Mouse (Mus musculus): Measurements from ENCODE around the gene Oaf.

The Oaf gene

GRCm38 (mm10) chr9:43221643-43222428 is 17.9 kb downstream of the Oaf start:
- peak; percentile 92 for DNase-seq

- DNase-seq = peak; percentile 71
These were observed 28.8 kb downstream of the Oaf start for GRCm38 (mm10) chr9:43210771-43211450.

GRCm38 (mm10) chr9:43210190-43210682 is 29.5 kb downstream of the Oaf start, which contains the start of gene Pou2f3:
TSS of gene Pou2f3 (minus strand) at chr9:43210369.
- peak; percentile 64 for DNase-seq

DNA sequence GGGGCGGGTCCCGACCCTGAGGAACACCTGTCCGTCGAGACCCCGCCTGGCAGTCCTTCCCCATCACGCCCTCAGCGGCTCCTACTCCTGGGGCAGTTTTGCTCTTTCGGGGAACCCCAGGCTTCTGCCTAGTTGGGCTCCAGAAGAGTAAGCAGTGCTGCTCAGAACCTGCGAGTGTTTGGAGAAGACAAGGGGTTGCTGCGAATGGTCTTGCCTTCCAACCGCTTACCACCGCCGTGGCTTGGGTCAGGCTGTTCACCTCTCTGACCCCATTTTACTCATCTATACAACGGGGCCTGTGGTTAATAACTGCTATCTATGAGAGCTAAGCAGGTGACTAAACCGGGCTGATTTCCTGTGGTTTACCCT is 33.7 kb downstream of the Oaf start:
- no peak for DNase-seq

- DNase-seq = no peak
These were observed 34.2 kb downstream of the Oaf start for GRCm38 (mm10) chr9:43205343-43206021.

- DNase-seq = no peak
These were observed 39.5 kb downstream of the Oaf start for GRCm38 (mm10) chr9:43200212-43200611.

DNA sequence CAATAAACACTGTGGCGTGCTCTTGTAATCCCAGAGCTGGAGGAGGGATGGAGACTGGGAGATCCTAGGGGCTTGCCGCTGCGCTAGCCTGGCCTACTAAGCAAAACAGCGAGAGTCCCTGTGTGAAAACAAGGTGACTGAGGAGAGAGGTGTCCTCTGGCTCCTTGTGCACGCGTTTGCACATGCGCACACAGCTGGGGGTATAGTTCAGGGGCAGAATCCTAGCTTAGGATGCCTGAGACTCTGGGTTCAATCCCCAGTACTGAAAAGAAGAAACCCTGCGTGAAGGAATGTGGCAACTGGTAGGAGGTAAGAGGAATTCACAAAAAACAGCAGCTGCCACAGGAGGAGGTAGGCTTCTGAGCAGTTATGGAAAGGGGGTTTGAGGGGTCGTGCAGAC is 45.7 kb downstream of the Oaf start:
- no peak for DNase-seq

DNA sequence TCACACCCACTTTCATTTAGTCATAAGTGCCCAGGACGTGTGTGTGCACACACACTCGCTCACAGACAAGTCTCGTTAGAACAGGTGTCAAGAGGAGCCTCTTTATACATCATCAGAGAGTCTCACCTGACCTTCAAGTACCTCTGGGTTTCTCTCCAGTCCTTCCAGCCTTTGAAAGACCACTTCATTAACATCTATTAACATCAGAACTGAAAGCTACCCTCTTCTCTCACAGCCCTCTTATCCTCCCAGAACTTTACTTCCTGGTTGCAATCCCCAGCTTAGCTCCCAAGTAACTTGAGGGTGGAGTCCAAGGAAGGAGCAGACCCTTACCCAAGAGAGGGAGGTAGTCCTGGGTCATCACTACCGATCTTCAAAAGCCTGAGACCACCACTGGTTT is 48.1 kb downstream of the Oaf start:
- DNase-seq = no peak

DNA sequence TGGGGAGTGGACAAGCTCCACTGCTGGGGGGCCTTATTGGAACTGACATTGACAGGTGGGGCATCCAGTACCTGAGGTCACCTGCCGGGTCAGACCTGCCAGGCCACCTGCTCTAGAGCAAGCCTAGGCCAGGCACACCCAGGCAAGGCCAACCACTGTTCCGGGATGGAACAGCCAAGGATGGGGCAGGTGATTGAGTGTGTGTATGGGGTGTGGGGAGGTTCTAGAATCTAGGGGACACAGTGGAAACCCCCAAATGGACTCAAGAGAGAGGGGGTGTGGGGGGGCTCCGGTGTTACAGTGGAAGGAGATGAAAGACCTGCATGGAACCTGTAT is 50.7 kb downstream of the Oaf start:
- DNase-seq = no peak

DNA sequence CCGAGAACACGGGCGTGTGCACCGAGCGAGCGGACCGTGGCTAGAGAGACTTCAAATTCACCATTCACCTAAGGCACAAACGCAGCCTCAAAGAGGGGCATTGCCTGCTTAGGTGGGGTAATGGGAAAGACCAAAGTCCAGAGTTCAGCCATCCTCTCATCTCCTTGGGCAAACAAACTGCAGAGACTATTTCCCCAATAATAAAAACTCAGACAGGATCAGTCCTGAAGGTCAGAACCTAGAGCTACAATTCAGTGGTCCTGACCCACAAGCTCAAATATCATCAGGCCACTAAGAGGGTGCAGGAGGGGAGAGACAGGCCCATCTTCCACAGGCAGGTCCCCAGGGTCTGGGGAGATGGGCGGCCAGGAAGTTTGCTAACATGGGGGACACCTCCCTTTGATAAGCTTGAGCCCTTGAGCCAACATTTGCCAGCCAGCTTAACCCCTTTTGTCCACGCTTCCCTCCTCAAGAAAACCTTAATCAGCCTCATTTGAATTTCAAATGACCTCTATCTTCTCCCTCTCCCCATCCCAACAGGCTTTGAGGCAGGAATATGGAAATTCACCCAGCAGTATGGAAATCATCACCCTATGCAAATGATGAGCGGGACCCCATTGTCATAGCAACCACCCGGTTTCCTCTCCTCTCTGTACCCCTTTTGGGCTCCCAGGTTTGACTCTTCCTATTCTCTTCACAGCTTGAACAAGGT is 51.2 kb downstream of the Oaf start:
- no peak for DNase-seq

- DNase-seq = no peak
These were observed 60.1 kb downstream of the Oaf start for GRCm38 (mm10) chr9:43179614-43180013.

GRCm38 (mm10) chr9:43178172-43178571 is 61.5 kb downstream of the Oaf start:
- no peak for DNase-seq

Data from lung, postnatal 36 days (tissue).